Mouse (Mus musculus) gastrocnemius, postnatal 25 days (tissue): ENCODE results near the gene Tada3. TPM values are rescaled to one million over a fixed set of nuclear protein-coding genes. Genes with fewer than 3 reads are reported as not detected.

Experiments used
- DNase-seq: peaks from one replicate; pipeline ENCODE4 v3.0.0; 2022
- long read RNA-seq, 2 experiments: library from polyadenylated mRNA; stranded (forward); transcript quantifications; one replicate each; pipeline ENCODE4 v2.0.0; 2021
- total RNA-seq, 2 experiments: library from RNA; stranded (reverse); gene quantifications; 1 replicate in 1 of 2; 2 replicates in 1 of 2; pipeline ENCODE4 v1.2.3; 2021

Gene Tada3
- 10 to 100 TPM; 14.0 to 14.4 TPM for total RNA-seq
- long read RNA-seq, experiment 1, partial matches to known transcripts: 3 of 12 reads
- long read RNA-seq, experiment 1, other reads (novel, unspliced or antisense): 9 of 12 reads
- long read RNA-seq, experiment 2, partial matches to known transcripts: 3 of 29 reads
- long read RNA-seq, experiment 2, other reads (novel, unspliced or antisense): 24 of 29 reads

DNA sequence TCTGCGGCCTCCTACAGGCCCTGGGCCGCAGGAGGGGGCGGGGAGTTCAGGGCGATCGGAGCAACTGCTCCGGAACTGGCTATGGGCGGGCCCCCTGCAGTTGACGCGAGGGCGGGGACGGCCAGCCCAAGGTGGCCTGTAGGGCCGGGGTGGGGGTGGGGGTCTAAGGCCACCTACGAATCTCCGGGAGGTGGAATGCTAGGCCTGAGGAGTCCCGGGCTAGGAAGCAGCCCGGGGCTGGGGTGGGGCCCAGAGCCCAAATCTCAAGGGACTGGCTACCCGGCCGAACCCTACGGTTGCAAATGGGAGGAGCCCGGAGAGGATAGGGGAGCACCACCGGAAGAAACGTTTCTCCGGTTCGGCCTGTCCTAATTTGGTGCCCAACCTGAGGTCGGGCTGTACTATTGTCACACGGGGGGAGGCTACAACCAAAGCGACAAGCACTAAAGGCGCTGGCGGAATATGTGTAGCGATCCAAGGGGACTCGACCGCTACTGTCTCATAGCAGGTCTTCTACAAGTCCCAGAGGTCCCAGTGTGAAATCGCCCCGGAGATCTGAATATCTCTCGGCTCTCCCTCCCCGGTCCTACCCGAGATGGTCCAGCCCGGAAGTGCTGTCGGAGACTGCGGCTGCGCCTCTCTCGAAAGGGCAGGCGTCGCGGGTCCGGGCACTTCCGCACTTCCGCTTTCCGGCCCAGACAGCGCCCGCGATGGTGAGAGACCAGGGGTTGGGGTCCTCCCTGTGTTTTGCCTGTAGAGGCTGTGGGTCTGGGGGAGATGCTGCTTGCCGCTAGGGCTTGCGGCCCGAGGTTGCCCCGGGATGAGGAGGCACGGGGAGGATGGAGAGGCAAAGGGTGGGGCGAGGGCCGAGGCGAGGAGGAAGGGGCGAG is at the start of gene Tada3, which contains the start of gene Arpc4:
Gene Tada3 (minus strand): TSS at position 388 of the 890 bp plus-strand sequence.
Gene Arpc4 (plus strand): TSS at position 620 of the 890 bp plus-strand sequence.
- DNase-seq: peak; percentile 91

DNA sequence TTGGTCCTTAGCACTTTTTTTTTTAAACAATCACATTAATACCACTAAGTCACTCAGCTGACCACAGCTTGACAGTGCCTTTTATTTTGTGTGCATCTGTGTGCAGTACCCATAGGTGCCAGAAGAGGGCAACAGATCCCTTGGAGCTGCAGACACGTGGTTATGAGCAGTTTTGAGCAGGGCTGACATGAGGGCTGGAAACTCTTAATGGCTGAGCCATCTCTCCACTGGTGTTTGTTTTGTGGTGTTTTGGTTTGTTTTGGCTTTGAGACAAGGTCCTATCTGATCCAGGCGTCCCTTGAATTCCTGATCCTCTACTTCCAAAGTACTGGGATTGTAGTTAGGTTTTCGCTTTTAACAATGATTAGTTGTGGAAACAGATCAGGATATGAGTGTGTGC is 49.7 kb upstream of the Tada3 start:
- no peak for DNase-seq

DNA sequence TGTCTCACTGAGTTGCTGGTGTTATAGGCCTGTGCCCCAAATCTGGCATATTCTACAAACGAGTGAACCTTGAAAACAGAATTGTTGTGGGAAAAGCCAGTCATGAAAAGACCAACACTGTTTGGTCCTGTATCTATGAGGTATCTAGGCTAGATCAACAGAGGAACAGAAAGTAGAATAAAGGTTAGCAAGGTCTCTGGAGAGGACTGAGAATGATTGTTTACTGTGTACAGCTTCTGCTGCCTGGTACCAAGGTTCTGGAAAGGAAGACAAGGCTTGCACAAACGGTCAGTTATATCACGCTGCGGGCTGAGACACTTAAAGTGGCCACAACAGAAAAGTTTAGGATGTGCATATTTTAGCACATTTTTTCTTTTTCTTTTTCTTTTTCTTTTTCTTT is 49.0 kb upstream of the Tada3 start:
- DNase-seq: no peak

DNA sequence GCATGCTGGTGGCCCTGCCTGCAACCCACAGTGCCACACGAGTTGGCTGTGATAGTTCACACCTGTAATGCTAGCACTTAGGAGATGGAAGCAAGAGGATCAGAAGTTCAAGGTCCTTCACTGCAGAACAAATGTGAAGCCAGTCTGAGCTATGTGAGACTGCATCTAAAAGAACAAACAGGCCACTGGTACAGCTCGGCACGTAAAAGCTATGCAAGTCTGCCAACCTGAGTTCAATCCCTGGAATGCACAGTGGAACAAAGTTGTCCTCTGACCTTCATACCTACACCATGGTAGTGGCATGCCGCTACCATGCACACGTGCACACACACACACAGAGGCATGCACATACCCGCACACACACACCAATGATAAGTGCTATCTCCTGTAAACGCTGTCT is 46.5 kb upstream of the Tada3 start:
- DNase-seq: no peak

DNA sequence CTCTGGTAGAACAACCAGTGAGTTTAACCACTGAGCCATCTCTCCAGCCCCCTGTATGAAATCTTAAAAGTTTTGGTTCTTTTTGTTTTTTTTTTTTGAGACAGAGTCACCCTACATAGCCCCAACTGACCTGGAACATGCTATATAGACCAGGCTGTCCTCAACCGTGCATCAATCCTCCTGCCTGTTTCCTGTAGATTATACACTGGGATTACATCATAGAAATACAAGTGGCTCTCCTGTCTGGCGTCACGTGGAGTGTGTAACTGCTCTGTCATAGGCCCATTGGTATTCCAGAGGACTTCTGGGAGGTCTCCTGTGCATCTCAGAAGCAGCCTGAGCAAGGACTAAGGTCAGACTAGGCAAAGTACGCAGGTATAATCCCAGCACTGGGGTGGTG is 45.3 kb upstream of the Tada3 start:
- DNase-seq: no peak

DNA sequence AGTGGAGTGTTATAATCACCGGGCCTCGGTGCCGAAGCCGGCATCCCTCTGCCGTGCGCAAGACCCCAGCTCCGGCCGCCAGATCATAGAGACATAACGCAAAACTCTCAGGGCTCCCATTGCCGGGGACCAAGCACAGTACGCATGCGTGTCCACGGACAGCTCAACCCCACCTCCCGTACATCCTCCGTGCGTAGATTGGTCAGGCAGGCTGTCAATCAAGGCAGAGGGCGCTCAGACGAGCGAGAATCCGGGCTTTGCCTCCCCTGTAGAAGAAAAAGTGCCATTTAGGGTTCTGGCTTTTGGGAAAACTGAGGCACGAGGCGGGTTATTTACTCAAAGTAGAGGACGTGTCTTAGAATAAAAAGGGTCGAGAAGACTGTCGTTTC is 41.5 kb upstream of the Tada3 start, which contains the start of gene Rpusd3:
Gene Rpusd3 (minus strand): TSS at position 142 of the 389 bp plus-strand sequence.
- peak; percentile 94 for DNase-seq

DNA sequence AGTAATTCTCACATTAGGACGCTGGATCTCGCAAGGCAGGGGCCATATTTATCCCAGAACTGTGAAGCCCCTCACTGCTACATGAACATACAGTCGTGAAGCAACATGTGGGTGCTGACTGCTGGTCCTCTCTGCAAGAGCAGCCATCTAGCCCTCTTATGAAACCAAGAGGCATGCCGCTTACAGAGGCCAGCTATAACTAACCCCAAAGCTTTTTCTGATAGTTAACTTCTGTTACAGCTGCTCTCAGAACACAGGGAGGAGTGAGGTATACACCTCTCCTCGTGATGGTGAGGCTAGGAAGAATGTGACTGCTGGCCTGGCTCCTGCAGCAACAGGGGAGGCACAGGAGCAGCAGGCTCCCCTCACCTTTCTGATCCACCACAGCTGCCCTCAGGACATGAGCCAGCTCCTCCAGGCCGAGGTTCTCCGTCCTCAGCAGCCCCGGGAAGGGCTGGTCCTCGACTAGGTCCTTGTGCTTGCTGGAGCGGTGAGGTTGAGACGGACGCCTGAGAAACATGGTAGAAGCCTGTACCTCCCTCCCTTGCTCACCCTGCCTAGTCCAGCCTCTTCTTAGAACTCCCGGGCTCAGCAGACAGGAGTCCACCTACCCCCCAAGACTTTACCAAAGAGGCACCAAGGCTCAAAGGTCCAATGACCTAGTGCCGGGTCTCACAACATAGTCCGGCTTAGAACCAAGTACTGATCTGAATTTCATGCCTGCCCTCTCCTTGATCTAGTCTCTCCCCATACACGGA is 40.9 kb upstream of the Tada3 start:
- DNase-seq: peak; percentile 19

DNA sequence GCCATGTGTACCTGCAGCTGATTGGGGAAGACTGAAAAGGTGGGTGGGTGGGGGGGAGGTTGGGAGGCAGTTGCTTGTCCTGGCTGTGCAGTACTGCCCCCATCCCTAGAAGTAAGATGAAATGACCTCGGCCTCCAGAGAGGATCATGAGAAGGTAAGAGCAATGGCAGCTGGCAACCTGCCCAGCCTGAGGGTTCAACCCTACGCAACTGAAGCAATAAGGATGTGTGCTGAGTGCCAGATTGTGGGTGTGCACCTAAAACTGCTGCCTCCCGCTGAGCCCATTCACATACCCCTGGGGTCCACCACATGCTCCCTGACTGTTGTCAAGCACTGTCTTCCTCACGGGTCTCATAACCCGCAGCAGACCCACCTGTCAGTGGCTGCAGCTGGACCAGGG is 38.7 kb upstream of the Tada3 start:
- DNase-seq: no peak

DNA sequence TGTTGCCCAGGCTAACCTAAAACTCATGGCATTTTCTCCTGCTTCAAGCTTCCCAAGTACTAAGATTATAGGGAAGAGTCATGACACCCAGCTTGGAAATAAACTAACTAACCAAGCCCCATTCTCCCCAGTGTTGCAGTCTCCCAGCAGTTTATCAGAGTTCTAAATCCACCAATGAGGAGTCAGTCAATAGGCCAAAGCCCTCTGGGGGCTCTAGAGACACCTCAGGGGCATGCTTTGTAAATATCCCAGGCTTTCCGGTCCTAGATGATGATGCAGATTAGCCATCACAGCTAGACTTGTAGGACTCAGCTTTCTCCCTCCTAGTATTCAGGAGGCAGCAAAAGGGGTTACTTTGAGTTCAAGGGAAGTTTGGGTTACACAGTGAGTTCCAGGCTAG is 32.3 kb upstream of the Tada3 start:
- DNase-seq: no peak

DNA sequence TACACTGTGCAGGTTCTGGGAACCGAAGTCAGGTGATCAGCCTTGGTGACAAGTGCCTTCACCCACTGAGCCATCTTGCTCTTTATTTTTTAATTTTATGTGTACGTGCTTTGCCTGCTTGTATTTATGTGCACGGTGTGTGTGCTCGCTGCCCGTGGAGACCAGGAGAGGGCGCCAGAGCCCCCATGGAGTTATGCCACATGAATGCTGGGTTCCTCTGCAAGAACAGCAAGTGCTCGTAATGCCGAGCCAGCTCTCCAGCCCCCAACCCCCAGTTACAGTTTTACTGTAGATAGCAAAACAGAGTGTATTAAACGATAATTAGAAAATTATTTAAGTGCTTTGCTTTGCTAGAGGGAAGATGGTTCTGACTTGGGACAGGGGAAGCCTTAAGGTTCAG is 29.0 kb upstream of the Tada3 start:
- no peak for DNase-seq

DNA sequence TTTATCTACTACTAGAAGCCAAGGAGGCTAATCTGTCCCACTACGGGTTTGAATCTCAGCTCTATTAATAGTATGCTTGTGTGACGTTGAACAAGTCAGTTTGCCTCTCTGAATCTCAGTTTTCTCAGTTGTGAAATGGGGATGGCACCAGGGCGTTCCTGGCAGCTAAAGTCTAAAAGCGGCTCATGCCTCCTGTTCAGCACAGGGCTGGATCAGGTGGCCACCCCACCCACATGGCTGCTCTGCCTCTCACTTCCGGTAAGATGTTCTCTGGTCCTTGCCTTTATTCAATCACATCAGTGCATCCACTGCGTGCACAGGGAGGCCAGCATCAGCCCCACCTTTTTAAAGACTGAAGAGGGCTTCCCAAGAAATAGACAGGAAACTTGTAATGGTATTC is 27.8 kb upstream of the Tada3 start:
- DNase-seq: no peak

DNA sequence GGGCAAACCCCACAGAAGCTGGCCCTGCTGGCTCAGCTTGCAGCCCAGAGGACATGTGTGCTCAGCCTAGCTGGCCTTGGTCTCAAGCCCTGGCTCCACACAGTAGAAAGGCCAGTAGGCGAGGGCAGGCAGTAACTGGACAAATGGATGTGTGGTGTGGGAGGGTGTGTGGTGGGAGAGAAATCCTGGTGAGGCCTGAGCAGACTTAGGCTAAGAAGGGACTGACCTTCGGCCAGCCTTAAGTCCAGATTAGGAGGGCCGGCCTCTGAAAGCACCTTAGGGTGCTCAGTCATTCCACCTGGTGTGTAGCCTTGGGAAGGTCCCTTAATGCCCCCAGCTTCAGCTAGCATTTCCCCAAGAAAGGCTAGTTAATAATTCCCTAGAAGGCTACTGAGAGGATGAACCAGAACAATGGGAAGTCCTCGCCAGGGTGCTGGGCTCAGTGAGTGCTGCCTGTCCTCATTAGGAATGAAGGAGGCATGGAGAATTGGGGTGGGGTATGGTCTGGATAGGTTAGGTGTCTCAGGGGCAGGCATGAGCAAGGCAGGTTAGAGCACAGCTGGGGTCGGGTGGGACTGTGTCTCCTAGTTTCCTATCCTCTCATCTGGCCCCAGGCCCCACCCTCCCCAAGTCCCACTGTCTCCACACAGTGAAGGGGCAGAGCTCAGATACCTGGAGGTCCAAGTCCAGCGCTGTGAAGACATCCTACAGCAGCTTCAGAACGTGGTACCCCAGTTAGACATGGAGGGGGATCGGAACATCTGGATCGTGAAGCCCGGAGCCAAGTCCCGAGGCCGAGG is 27.2 kb upstream of the Tada3 start:
- no peak for DNase-seq

DNA sequence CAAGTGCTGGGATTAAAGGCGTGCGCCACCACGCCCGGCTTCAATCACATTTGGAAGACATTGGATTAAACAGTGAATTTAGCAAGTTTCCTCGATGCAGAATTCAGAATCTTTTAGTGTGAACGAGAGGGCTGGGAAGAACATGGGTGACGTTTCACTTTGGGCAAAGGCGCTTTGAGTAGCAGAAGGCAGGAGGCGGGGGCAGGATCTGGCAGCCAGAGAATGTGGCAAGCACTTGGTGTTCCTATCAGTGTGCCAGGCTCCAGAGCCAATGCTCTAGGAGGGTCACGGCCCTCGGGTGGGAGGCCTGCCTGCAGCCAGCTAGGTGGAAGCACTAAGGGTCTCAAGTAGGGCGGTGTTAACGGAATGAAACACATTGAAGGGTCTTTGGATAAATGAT is 24.4 kb upstream of the Tada3 start:
- DNase-seq: no peak

DNA sequence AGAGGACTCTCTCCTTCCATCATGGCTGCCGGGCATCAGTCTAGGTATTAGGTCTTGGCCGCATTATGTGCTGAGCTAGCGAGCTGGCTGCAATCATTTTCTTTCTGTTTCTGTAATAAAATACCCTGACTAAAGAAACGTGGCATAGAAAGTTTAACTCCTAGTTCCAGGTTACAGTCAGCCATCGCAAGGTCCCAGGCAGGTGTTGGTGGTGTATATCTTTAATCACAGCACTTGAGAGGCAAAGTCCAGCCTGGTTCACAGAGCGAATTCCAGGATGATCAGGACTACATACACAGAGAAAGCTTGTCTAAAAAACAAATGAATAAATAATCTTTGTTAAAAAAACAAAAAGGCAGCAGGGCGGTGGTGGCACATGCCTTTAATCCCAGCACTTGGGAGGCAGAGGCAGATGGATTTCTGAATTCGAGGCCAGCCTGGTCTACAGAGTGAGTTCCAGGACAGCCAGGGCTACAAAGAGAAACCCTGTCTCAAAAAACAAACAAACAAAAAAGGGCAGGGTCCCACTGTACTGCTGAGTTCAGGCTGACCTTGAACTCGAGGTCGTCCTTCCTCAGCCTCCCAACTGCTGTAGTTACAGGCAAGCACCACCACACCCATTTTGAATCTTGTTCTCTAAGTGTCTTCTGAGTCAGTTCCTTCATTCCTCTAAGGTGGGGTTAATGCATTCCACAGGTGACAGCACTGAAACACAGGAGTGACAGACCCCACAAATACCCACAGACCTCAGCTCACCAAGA is 18.8 kb upstream of the Tada3 start:
- no peak for DNase-seq

DNA sequence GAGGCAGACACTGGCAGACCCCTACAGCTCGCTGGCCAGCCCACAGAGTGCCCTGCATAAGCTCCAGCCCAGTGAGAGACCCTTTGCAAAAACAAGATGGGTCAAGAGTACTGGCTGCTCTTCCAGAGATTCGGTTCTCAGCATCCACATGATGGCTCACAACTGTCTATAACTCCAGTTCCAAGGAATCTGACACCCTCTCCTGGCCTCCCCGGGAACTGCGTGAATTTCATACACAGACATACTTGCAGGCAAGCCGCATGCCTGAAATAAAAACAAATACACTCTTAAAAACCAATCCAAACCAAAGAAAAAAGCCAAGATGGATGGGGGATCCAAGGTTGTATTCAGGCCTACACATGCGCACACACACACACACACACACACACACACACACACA is 17.8 kb upstream of the Tada3 start:
- no peak for DNase-seq

DNA sequence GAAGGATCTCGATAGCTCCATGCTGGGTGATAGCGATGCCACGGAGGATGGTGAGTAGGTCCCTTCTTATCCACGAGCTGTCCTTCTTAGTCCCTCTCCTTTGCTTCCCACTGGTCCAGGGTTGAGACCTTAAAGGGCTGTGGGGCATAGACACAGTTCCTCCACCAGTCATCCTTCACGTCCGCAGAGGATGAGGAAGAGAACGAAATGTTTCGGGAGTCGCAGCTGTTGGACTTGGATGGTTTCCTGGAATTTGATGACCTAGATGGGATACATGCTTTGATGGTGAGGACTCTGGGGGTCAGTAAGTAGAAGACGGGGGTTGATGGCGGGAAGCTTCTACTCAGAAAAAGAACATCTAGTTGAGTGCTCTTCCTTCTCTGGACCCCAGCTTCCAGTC is 17.1 kb upstream of the Tada3 start:
- no peak for DNase-seq

DNA sequence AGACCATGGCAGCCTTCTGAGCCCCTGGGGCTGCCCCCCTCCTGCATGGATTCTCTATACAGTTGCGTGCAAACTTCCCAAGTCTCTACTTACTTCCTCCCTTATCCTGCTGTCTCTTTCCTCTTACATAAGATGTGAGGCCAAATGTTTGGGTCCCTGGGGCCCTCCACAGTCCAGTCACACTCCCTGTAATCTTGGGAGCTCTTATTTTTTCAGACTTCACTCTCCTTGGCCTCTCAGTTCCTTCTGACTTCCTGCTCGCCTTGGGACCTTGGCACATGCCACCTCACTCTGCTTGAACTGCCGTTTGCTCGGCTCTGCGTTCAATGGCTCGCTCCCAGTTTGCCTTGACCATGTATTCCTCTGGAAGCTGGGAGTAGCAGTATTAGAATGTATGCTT is 16.3 kb upstream of the Tada3 start:
- DNase-seq: no peak

DNA sequence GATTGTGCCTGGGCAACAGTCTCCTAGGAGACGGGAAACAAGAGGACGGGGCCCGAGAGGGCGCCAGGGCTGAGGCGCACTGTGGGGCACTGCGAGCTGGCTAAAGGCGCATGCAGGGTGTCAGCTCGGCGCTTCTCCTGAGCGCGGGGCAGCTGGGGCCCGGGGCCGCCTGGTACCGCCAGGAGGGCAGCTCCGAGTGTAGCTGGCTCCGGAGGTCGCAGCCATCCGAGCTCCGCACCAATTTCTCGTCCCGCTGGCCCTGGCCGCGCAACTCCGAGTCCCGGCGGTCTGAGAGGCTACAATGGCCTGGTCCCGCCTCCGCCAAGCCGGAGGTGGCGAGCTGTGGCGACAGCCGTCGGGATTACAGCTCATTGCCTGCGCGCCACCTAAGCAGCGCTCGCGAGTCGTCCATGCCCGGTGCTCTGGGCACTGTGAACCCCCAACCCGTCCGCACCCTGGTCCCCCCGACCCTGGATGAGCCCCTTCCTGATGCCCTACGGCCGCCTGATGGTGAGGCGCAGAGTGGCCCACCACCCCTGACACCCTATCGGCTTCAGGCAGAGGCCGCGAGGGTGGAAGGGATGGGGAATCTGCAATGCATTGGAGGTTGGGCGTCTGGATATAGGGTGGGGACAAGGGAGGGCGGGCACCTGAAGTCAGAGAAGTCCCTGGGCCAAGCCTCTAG is 14.8 kb upstream of the Tada3 start:
- DNase-seq: peak; percentile 27

DNA sequence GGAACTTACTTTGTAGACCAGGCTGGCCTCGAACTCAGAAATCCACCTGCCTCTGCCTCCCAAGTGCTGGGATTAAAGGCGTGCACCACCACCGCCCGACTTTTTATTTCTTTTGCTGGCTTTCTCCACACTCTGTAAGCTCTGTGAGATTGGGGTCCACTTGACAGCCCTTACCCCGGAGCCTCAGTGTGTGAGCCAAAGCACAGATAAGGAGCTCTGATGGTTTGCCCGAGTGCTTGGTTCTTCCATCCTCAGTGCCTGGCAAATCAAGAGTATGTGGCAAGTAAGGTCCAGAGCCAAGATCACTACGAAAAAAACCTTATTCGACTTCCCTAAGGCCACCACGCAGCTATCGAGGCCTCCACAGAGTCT is 14.3 kb upstream of the Tada3 start:
- no peak for DNase-seq

DNA sequence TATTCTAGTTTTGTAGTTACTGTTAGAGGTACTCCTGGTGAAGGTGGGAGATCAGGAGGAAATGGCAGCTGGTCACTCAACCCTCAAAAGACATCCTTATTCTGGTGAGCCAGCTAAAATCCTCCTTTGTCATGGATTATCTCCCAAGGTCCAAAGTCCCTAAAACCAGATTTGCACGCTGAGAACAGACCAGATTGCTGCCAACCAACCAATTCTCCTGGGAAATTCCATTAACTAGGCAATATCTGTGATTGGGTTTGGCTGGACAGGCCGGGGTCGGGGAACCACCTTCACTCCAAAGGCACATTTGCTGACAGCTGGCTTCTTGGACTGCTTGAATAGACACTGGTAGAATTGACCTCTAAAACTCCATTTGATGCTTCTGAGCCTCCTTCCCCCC is 13.0 kb upstream of the Tada3 start:
- DNase-seq: no peak

DNA sequence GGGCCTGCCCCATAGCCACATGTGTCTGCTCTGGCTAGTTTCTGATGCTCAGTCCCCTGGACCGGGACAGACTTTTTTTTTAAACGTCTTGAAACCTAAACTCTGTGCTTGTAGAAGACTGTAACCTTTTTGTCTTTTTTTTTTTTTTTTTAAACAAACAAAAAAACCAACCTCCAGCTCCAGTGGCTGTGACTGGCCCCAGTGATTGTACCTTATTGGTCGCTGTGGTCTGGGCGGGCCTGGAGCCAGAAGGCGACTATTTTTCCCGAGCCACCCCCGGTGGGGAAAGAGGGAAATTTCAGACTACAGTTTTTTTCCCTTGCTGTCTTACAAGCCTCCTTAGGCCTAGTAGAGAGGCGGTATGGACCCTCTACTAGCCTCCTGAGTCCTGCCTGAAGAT is 11.3 kb upstream of the Tada3 start, which contains the start of gene Ttll3:
Gene Ttll3 (plus strand): TSS at position 301 of the 400 bp plus-strand sequence.
- no peak for DNase-seq
